Mouse (Mus musculus) erythroid progenitor cell, adult 5-6 weeks (primary cell): Measurements from ENCODE around the gene Mgat5. TPM values are rescaled to one million over a fixed set of nuclear protein-coding genes. Genes with fewer than 3 reads are reported as not detected.
A peak's percentile ranks its signal among the peaks of the same experiment; 100 is the strongest.

Source experiments
- ATAC-seq: replicated peaks from 2 replicates; pipeline ENCODE4 v1.8.0; 2016; ENCODE audit warnings: moderate number of reproducible peaks, mild to moderate bottlenecking, moderate TSS enrichment, inconsistent platforms; ENCODE audit not compliant: poor library complexity, low FRiP score, severe bottlenecking
- total RNA-seq, 2 experiments: library from RNA; stranded (forward) in 1 of 2; stranded (reverse) in 1 of 2; fragments of 150-400 nt in 1 of 2; fragments of 186-747, 209-891 nt in 1 of 2; gene quantifications; 2 replicates each; pipeline versions ENCODE4 v1.2.3 to v1.2.4; 2015 to 2017; ENCODE audit warnings: low replicate concordance in 2 of 2

Gene Mgat5
- total RNA-seq (2015; ENCODE audit: low replicate concordance): 9.4 and 10.1 TPM in 2 replicates
- total RNA-seq (2017; ENCODE audit: low replicate concordance): 4.4 and 6.0 TPM in 2 replicates

- peak; percentile 82 for ATAC-seq
Observed at GRCm38 (mm10) chr1:127204817-127205485, at the start of gene Mgat5. TSS of gene Mgat5 (plus strand) at chr1:127205015.

- ATAC-seq: no peak
Observed at GRCm38 (mm10) chr1:127160118-127160760, 44.6 kb upstream of the Mgat5 start.

GRCm38 (mm10) chr1:127164589-127165160 is 40.1 kb upstream of the Mgat5 start:
- ATAC-seq: no peak

- ATAC-seq: no peak
Observed at GRCm38 (mm10) chr1:127166521-127166920, 38.3 kb upstream of the Mgat5 start.

- no peak for ATAC-seq
Observed at GRCm38 (mm10) chr1:127167586-127167985, 37.2 kb upstream of the Mgat5 start.

GRCm38 (mm10) chr1:127168205-127168604 is 36.6 kb upstream of the Mgat5 start:
- ATAC-seq: no peak

- ATAC-seq: no peak
Observed at GRCm38 (mm10) chr1:127169516-127169915, 35.3 kb upstream of the Mgat5 start.

GRCm38 (mm10) chr1:127171361-127171760 is 33.5 kb upstream of the Mgat5 start:
- ATAC-seq: no peak

- no peak for ATAC-seq
Observed at GRCm38 (mm10) chr1:127173448-127173847, 31.4 kb upstream of the Mgat5 start.

GRCm38 (mm10) chr1:127192396-127192795 is 12.4 kb upstream of the Mgat5 start:
- no peak for ATAC-seq

GRCm38 (mm10) chr1:127199186-127199585 is 5.6 kb upstream of the Mgat5 start:
- ATAC-seq: no peak

- ATAC-seq: no peak
Observed at GRCm38 (mm10) chr1:127202360-127202759, 2.5 kb upstream of the Mgat5 start.

- ATAC-seq: no peak
Observed at GRCm38 (mm10) chr1:127203231-127203764, 1.5 kb upstream of the Mgat5 start.

- ATAC-seq: no peak
Observed at GRCm38 (mm10) chr1:127205501-127206019, 745 bp downstream of the Mgat5 start.

GRCm38 (mm10) chr1:127206020-127206641 is 1.3 kb downstream of the Mgat5 start:
- ATAC-seq: no peak

GRCm38 (mm10) chr1:127206881-127207555 is 2.2 kb downstream of the Mgat5 start:
- ATAC-seq: no peak

- ATAC-seq: no peak
Observed at GRCm38 (mm10) chr1:127208167-127208566, 3.4 kb downstream of the Mgat5 start.

GRCm38 (mm10) chr1:127212812-127213211 is 8.0 kb downstream of the Mgat5 start:
- no peak for ATAC-seq

GRCm38 (mm10) chr1:127213434-127213833 is 8.6 kb downstream of the Mgat5 start:
- no peak for ATAC-seq
